Mouse (Mus musculus) liver, embryonic 11.5 days (tissue): ENCODE measurements around the gene Bbs1. TPM values are rescaled to one million over a fixed set of nuclear protein-coding genes. Genes with fewer than 3 reads are reported as not detected.

ENCODE experiments used
- ATAC-seq: fragments of 200-750 bp; cut with Nextera tagmentation; replicated peaks from 2 replicates; pipeline ENCODE4 v1.8.0; 2017; ENCODE audit warnings: moderate number of reproducible peaks, mild to moderate bottlenecking, moderate TSS enrichment, moderate library complexity; ENCODE audit not compliant: low FRiP score
- DNase-seq: peaks from one replicate; pipeline ENCODE4 v3.0.0-alpha.2; 2017; ENCODE audit warnings: low spot score
- H3K27ac ChIP-seq: fragments of 300-500 bp; sonication (generic); 2 replicates; pipeline ENCODE4 v1.5.1; 2014; ENCODE audit warnings: mild to moderate bottlenecking, low read depth, low read length, control low read depth
- H3K27me3 ChIP-seq: fragments of 300-500 bp; sonication (generic); replicated peaks from 2 replicates; pipeline ENCODE4 v1.6.1; 2014; ENCODE audit warnings: low read length, mixed read lengths; ENCODE audit not compliant: control insufficient read depth, insufficient read depth
- H3K36me3 ChIP-seq: fragments of 300-500 bp; sonication (generic); 2 replicates; pipeline ENCODE4 v1.6.1; 2014; ENCODE audit warnings: mild to moderate bottlenecking, low read length, moderate library complexity, mixed read lengths; ENCODE audit not compliant: control insufficient read depth, insufficient read depth
- H3K4me1 ChIP-seq: fragments of 300-500 bp; sonication (generic); replicated peaks from 2 replicates; pipeline ENCODE4 v1.6.1; 2014; ENCODE audit warnings: low read length, mixed read lengths; ENCODE audit not compliant: control insufficient read depth, insufficient read depth
- H3K4me2 ChIP-seq: fragments of 300-500 bp; sonication (generic); 2 replicates; pipeline ENCODE4 v1.6.1; 2014; ENCODE audit warnings: mild to moderate bottlenecking, control low read depth, moderate library complexity
- H3K4me3 ChIP-seq: fragments of 300-500 bp; sonication (generic); 2 replicates; pipeline ENCODE4 v1.5.1; 2014; ENCODE audit warnings: low read depth, low read length, control low read depth
- H3K9ac ChIP-seq: fragments of 300-500 bp; sonication (generic); 2 replicates; pipeline ENCODE4 v1.6.1; 2014; ENCODE audit warnings: low read depth, low read length, control low read depth
- H3K9me3 ChIP-seq: fragments of 300-500 bp; sonication (generic); 2 replicates; pipeline ENCODE4 v1.6.1; 2016; ENCODE audit warnings: low read length, inconsistent platforms, mixed read lengths; ENCODE audit not compliant: control insufficient read depth
- WGBS: fragments of 180-500 bp; shearing (Covaris S2); extraction: QIAGEN DNeasy Blood & Tissue Kit; methylation state at CpG from one replicate; pipeline ENCODE4 v1.1.7; 2014; 5-methylcytosine and 5-hydroxymethylcytosine counted together
- polyA plus RNA-seq: library from polyadenylated mRNA; unstranded; fragments of >200 nt; fragmentation: Nextera tagmentation; extraction: Ambion mirVana; gene quantifications from 2 replicates; pipeline ENCODE4 v1.2.1, GENCODE M21; 2014

Gene Bbs1
- polyA plus RNA-seq, 1 experiment from 2014 or later, result 2.5 TPM

DNA sequence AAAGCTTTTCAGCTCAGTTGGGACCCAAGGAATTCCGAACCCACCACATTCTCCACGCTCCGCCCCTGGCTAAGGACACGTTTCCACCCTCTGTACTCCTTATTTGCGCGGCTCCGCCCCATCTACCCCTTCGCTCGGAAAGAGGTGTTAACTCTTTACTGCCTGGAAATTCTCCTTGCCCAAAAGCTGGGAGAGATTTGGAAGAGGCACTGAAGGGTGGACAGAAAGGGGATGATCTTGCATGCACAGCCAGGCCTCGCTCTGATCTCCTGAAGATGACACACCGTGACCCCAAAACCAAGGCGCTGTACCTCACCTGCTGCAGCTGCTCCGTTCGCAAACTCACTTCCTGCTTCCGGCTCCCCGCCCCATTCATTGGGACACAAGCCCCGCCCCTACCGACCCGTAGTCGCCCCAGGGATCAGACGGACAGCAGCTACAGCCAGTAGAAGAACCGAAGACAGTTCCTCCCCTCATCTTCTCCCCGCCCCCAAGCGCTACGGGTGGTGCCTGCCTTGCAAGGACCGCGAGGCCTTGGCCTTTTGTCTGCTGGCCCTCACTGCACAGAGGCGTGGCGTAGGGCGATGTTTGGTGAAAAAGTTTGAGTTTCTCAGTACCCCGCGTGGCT lies 21.6 kb upstream of the Bbs1 start, which contains the start of gene Dpp3:
Gene Dpp3, minus strand, starts transcription at position 384 of the 628 bp plus-strand sequence.
- H3K27me3 ChIP-seq, result no peaks in the 10 kb centered on the region
- peak within 1 kb of the TSS; percentile 57 for H3K9ac ChIP-seq
- DNase-seq, result peak; percentile 99
- no peaks in the 10 kb centered on the region for H3K9me3 ChIP-seq
- H3K4me2 ChIP-seq, result peak within 1 kb of the TSS; percentile 81
- WGBS, result under 1% methylated on average over 32 of the region's 32 CpGs
- H3K27ac ChIP-seq, result 0 out of 2 replicates have a peak within 1 kb of the TSS, but pooled peaks have one; percentile 29
- H3K4me3 ChIP-seq, result peak within 1 kb of the TSS; percentile 71
- peak; percentile 99 for ATAC-seq
- H3K4me1 ChIP-seq, result peaks cover 12% of the 10 kb centered on the region
- peaks cover 18% of the 10 kb centered on the region for H3K36me3 ChIP-seq

DNA sequence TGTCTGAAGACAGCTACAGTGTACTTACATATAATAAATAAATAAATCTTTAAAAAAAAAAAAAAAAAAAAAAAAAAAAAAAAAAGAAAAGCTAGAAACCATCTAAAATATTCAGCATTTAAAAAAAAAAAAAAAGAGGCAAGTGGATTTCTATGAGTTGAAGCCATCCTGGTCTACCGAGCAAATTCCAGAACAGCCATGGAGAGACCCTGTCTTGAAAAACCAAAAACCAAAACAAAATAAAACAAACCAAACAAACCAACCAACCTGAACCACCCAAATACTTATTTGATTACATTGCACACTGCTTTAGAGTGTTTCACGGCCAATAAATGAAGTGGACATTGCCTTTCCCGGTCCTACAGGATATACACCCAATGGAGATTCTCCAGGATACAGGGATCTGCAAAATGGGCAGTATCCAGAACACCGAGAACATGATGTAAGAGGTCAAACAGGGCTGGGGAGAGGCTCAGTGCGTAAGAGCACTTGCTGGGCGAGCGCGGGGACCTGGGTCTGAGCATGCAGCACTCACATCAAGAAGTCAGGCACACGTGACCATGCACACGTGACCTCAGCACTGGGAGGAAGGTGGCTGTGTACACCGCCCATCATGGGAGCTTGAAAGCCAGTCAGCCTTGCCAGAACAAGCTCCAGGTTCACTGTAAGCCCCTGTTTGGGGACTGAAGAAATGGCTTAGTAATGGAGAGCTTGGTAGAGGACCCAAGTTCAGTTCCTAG lies 18.9 kb upstream of the Bbs1 start:
- no peaks in the 10 kb centered on the region for H3K27me3 ChIP-seq
- DNase-seq, result no peak
- no peak overlapping the region for H3K4me3 ChIP-seq
- no peak for ATAC-seq
- H3K4me1 ChIP-seq, result peaks cover 12% of the 10 kb centered on the region
- no peak overlapping the region for H3K4me2 ChIP-seq
- no peaks in the 10 kb centered on the region for H3K9me3 ChIP-seq
- 91% methylated on average over 11 of the region's 11 CpGs for WGBS
- no peak overlapping the region for H3K9ac ChIP-seq
- H3K27ac ChIP-seq, result no peak overlapping the region
- H3K36me3 ChIP-seq, result peaks cover 41% of the 10 kb centered on the region

DNA sequence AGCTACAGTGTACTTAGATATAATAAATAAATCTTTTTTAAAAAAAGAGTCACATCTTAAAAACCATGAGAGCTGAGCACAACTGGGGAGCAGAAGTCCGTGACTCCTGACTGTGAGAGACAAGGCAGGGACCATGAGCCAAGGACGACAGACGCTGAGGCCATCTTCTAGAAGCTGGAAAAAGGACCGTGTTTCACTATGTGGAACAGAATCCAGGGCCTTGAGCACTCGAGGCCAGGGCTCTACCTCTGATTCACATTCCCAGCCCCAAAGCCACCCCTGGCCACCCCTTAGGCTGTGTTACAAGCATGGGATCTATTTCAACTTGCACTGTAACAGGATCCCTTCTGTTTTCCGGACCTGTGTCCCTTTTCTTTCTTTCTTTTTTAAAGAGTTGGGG lies 13.2 kb upstream of the Bbs1 start:
- H3K4me3 ChIP-seq, result no peak overlapping the region
- H3K4me1 ChIP-seq, result no peaks in the 10 kb centered on the region
- ATAC-seq (no peak), DNase-seq (no peak)
- 82% methylated on average over 6 of the region's 6 CpGs for WGBS
- no peak overlapping the region for H3K4me2 ChIP-seq
- peaks cover 55% of the 10 kb centered on the region for H3K36me3 ChIP-seq
- no peak overlapping the region for H3K27ac ChIP-seq
- H3K9ac ChIP-seq, result no peak overlapping the region
- H3K9me3 ChIP-seq, result no peaks in the 10 kb centered on the region
- H3K27me3 ChIP-seq, result no peaks in the 10 kb centered on the region

DNA sequence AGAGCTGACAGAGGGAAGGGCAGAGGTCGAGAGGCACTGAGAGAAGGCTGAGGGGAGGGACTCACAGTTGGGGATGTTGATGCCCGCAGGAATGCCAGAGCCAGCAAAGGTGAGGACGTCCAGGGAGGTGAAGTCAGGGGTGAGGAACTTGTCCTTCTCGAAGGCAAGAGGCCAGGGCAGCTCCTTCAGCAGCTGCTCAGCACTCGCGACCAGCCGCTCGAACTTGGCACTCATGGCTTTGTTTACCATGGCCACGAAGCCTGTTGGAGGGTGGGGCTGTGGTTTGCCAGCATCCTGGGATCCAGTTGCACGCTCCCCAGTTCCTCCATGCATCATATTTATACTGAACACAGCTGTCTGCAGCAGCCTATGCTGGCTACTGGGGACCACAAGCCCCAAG lies 10.4 kb upstream of the Bbs1 start:
- DNase-seq, result no peak
- 86% methylated on average over 10 of the region's 10 CpGs for WGBS
- H3K27ac ChIP-seq, result no peak overlapping the region
- H3K4me1 ChIP-seq, result no peaks in the 10 kb centered on the region
- no peaks in the 10 kb centered on the region for H3K9me3 ChIP-seq
- peaks cover 55% of the 10 kb centered on the region for H3K36me3 ChIP-seq
- H3K4me2 ChIP-seq, result no peak overlapping the region
- ATAC-seq, result no peak
- no peak overlapping the region for H3K4me3 ChIP-seq
- H3K27me3 ChIP-seq, result no peaks in the 10 kb centered on the region
- H3K9ac ChIP-seq, result no peak overlapping the region

GRCm38 (mm10) chr19:4915924-4916603 lies 9.6 kb upstream of the Bbs1 start:
- Histone ChIP-seq H3K9me3 (no peaks in the 10 kb centered on the region), H3K4me1 (no peaks in the 10 kb centered on the region), H3K9ac (no peak overlapping the region), H3K27ac (no peak overlapping the region), H3K27me3 (no peaks in the 10 kb centered on the region), H3K4me3 (no peak overlapping the region), H3K4me2 (no peak overlapping the region), H3K36me3 (peaks cover 50% of the 10 kb centered on the region)
- 91% methylated on average over 15 of the region's 15 CpGs for WGBS
- ATAC-seq (no peak), DNase-seq (no peak)

DNA sequence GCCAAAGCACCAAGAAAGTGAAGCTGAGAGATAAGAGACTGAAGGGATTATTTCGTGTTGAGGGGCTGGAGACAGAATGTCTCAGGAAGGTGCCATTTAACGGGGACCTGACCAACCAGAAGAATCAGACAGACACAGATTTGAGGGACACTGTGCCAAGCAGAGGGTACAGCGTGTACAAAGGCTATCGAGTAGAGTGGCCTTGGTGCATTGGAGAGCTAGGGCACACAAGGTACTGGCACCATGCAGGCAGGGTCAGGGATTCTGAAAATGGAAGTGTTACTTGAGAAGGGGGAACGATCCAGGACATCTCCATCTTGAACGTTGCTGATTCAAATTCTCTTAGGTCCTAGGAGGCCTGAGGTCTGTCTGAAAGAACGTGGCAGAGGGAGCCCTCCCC lies 2.9 kb upstream of the Bbs1 start:
- no peaks in the 10 kb centered on the region for H3K9me3 ChIP-seq
- peaks cover 34% of the 10 kb centered on the region for H3K36me3 ChIP-seq
- DNase-seq (no peak), ATAC-seq (no peak)
- 88% methylated on average over 7 of the region's 7 CpGs for WGBS
- no peak overlapping the region for H3K9ac ChIP-seq
- H3K4me2 ChIP-seq, result no peak overlapping the region
- no peaks in the 10 kb centered on the region for H3K27me3 ChIP-seq
- no peaks in the 10 kb centered on the region for H3K4me1 ChIP-seq
- H3K27ac ChIP-seq, result no peak overlapping the region
- no peak overlapping the region for H3K4me3 ChIP-seq

DNA sequence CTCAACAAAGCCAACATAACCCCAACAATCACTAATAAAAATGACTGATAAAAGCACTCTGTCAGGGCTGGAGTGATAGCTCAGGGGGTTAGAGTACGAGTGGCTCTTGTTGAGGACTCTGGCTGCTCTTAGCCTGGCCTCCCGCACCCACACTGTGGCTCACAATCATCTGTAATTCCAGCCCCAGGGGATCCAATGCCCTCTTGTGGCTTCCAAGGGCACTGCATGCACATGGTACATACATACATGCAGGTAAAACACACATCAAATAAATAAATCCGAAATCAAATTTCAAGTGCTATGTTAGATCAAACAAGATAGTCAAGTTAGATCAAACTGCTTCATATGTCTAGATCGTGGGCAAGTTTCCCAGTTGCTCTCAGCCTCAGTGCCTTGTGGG lies 1.7 kb upstream of the Bbs1 start:
- Histone ChIP-seq H3K4me1 (no peaks in the 10 kb centered on the region), H3K36me3 (peaks cover 23% of the 10 kb centered on the region)
- WGBS, result 79% methylated on average over 4 of the region's 4 CpGs

GRCm38 (mm10) chr19:4899888-4900287 lies 6.5 kb downstream of the Bbs1 start:
- WGBS, result 46% methylated on average over 3 of the region's 3 CpGs
- no peak for ATAC-seq
- no peaks in the 10 kb centered on the region for H3K36me3 ChIP-seq

More for the DNA sequence above, 1.7 kb upstream of the Bbs1 start:
- Histone ChIP-seq H3K27ac (no peak overlapping the region), H3K4me3 (no peak overlapping the region), H3K27me3 (no peaks in the 10 kb centered on the region), H3K4me2 (no peak overlapping the region), H3K9ac (no peak overlapping the region), H3K9me3 (no peaks in the 10 kb centered on the region)
- ATAC-seq (no peak), DNase-seq (no peak)

More at GRCm38 (mm10) chr19:4899888-4900287, 6.5 kb downstream of the Bbs1 start:
- no peak overlapping the region for H3K9ac ChIP-seq
- H3K27me3 ChIP-seq, result no peaks in the 10 kb centered on the region
- no peak overlapping the region for H3K4me2 ChIP-seq
- no peaks in the 10 kb centered on the region for H3K4me1 ChIP-seq
- H3K4me3 ChIP-seq, result no peak overlapping the region
- no peak overlapping the region for H3K27ac ChIP-seq
- H3K9me3 ChIP-seq, result no peaks in the 10 kb centered on the region
- no peak for DNase-seq
